Mouse (Mus musculus): ENCODE measurements at regions not wholly inside any gene's neighbourhood (a gene's known extent, or its start where the extent isn't known, plus 50 kb on each side); places are given as distances from the start of the nearest gene placed in this dataset.

- ATAC-seq (ENCODE audit: insufficient number of reproducible peaks, low FRiP score, low TSS enrichment) = no peak
Observed at GRCm38 (mm10) chr16:90666271-90666986, 60.8 kb downstream of the Mis18a start.

- ATAC-seq (ENCODE audit: insufficient number of reproducible peaks, low FRiP score, low TSS enrichment) = no peak
Observed at GRCm38 (mm10) chr16:90664086-90664485, 63.1 kb downstream of the Mis18a start.

GRCm38 (mm10) chr16:90658050-90658449, 69.2 kb downstream of the Mis18a start:
- no peak for ATAC-seq (ENCODE audit: insufficient number of reproducible peaks, low FRiP score, low TSS enrichment)

- ATAC-seq (ENCODE audit: insufficient number of reproducible peaks, low FRiP score, low TSS enrichment) = no peak
Observed at GRCm38 (mm10) chr16:90657027-90657426, 70.2 kb downstream of the Mis18a start.

- ATAC-seq (ENCODE audit: insufficient number of reproducible peaks, low FRiP score, low TSS enrichment) = no peak
Observed at GRCm38 (mm10) chr16:90656571-90657011, 70.6 kb downstream of the Mis18a start.

GRCm38 (mm10) chr16:90654853-90655252, 72.4 kb downstream of the Mis18a start:
- no peak for ATAC-seq (ENCODE audit: insufficient number of reproducible peaks, low FRiP score, low TSS enrichment)

GRCm38 (mm10) chr16:90652821-90653220, 74.4 kb downstream of the Mis18a start:
- ATAC-seq (ENCODE audit: insufficient number of reproducible peaks, low FRiP score, low TSS enrichment) = no peak

- no peak for ATAC-seq (ENCODE audit: insufficient number of reproducible peaks, low FRiP score, low TSS enrichment)
Observed at GRCm38 (mm10) chr16:90648161-90648560, 79.0 kb downstream of the Mis18a start.

- ATAC-seq (ENCODE audit: insufficient number of reproducible peaks, low FRiP score, low TSS enrichment) = no peak
Observed at GRCm38 (mm10) chr16:90642671-90643070, 84.5 kb downstream of the Mis18a start.

GRCm38 (mm10) chr16:90635216-90635615, 92.0 kb downstream of the Mis18a start:
- ATAC-seq (ENCODE audit: insufficient number of reproducible peaks, low FRiP score, low TSS enrichment) = no peak

GRCm38 (mm10) chr16:90629976-90630375, 97.2 kb downstream of the Mis18a start:
- peak; percentile 57; the same call in 1 of the 2 replicates for ATAC-seq (ENCODE audit: insufficient number of reproducible peaks, low FRiP score, low TSS enrichment)

- ATAC-seq (ENCODE audit: insufficient number of reproducible peaks, low FRiP score, low TSS enrichment) = 0 out of 2 replicates have a peak, but pooled peaks have one; percentile 6
Observed at GRCm38 (mm10) chr16:90629121-90629930, 97.9 kb downstream of the Mis18a start.

GRCm38 (mm10) chr16:90628605-90629120, 98.5 kb downstream of the Mis18a start:
- no peak for ATAC-seq (ENCODE audit: insufficient number of reproducible peaks, low FRiP score, low TSS enrichment)

GRCm38 (mm10) chr16:90626035-90626670, 101.1 kb downstream of the Mis18a start:
- ATAC-seq (ENCODE audit: insufficient number of reproducible peaks, low FRiP score, low TSS enrichment) = no peak

GRCm38 (mm10) chr16:90625301-90626034, 101.7 kb downstream of the Mis18a start:
- ATAC-seq (ENCODE audit: insufficient number of reproducible peaks, low FRiP score, low TSS enrichment) = no peak

- no peak for ATAC-seq (ENCODE audit: insufficient number of reproducible peaks, low FRiP score, low TSS enrichment)
Observed at GRCm38 (mm10) chr16:90624039-90624625, 103.1 kb downstream of the Mis18a start.

GRCm38 (mm10) chr16:90622677-90623225, 104.5 kb downstream of the Mis18a start:
- ATAC-seq (ENCODE audit: insufficient number of reproducible peaks, low FRiP score, low TSS enrichment) = no peak

GRCm38 (mm10) chr16:90621761-90622411, 105.3 kb downstream of the Mis18a start:
- peak; percentile 47; the same call in 1 of the 2 replicates for ATAC-seq (ENCODE audit: insufficient number of reproducible peaks, low FRiP score, low TSS enrichment)

Measured in cerebellum, adult (tissue).